Mouse (Mus musculus) kidney, adult 18-20 months (tissue): ENCODE data around the gene Amotl2.
A peak's percentile ranks its signal among the peaks of the same experiment; 100 is the strongest.

Experiments used
- DNase-seq: peaks from one replicate; pipeline ENCODE4 v3.0.0; 2021

Gene Amotl2

GRCm38 (mm10) chr9:102716481-102717163 is at the start of gene Amotl2:
Gene Amotl2 (plus strand): TSS chr9:102716672.
- peak; percentile 28 for DNase-seq

- no peak for DNase-seq
Measured at GRCm38 (mm10) chr9:102668115-102668514, 48.4 kb upstream of the Amotl2 start.

- DNase-seq: no peak
Measured at GRCm38 (mm10) chr9:102668906-102669305, 47.6 kb upstream of the Amotl2 start.

- no peak for DNase-seq
Measured at GRCm38 (mm10) chr9:102673381-102673780, 43.1 kb upstream of the Amotl2 start.

- no peak for DNase-seq
Measured at GRCm38 (mm10) chr9:102675922-102676321, 40.5 kb upstream of the Amotl2 start.

- no peak for DNase-seq
Measured at GRCm38 (mm10) chr9:102681470-102681869, 35.0 kb upstream of the Amotl2 start.

- no peak for DNase-seq
Measured at GRCm38 (mm10) chr9:102687943-102688342, 28.5 kb upstream of the Amotl2 start.

- DNase-seq: no peak
Measured at GRCm38 (mm10) chr9:102689406-102689939, 27.0 kb upstream of the Amotl2 start.

- peak; percentile 21 for DNase-seq
Measured at GRCm38 (mm10) chr9:102689940-102690642, 26.4 kb upstream of the Amotl2 start.

GRCm38 (mm10) chr9:102690891-102691290 is 25.6 kb upstream of the Amotl2 start:
- DNase-seq: no peak

GRCm38 (mm10) chr9:102692564-102693475 is 23.7 kb upstream of the Amotl2 start:
- DNase-seq: no peak

- no peak for DNase-seq
Measured at GRCm38 (mm10) chr9:102701042-102701441, 15.4 kb upstream of the Amotl2 start.

- peak; percentile 45 for DNase-seq
Measured at GRCm38 (mm10) chr9:102709504-102710135, 6.9 kb upstream of the Amotl2 start.

- no peak for DNase-seq
Measured at GRCm38 (mm10) chr9:102710520-102710919, 6.0 kb upstream of the Amotl2 start.

- peak; percentile 77 for DNase-seq
Measured at GRCm38 (mm10) chr9:102713797-102714196, 2.7 kb upstream of the Amotl2 start.

- peak; percentile 64 for DNase-seq
Measured at GRCm38 (mm10) chr9:102714893-102715505, 1.5 kb upstream of the Amotl2 start.

GRCm38 (mm10) chr9:102715506-102715900 is 969 bp upstream of the Amotl2 start:
- DNase-seq: peak; percentile 42

- peak; percentile 96 for DNase-seq
Measured at GRCm38 (mm10) chr9:102717164-102717885, 853 bp downstream of the Amotl2 start.

- peak; percentile 90 for DNase-seq
Measured at GRCm38 (mm10) chr9:102717886-102718643, 1.6 kb downstream of the Amotl2 start.

GRCm38 (mm10) chr9:102718676-102719075 is 2.2 kb downstream of the Amotl2 start:
- DNase-seq: no peak

- peak; percentile 44 for DNase-seq
Measured at GRCm38 (mm10) chr9:102719085-102719484, 2.6 kb downstream of the Amotl2 start.
